Mouse (Mus musculus) lung, adult 2 months (tissue): Measurements from ENCODE around the gene Dpyd.

ENCODE experiments used
- CTCF ChIP-seq: fragments of 200-500 bp; IDR thresholded peaks from 2 replicates; pipeline ENCODE4 v1.5.1; 2011; ENCODE audit warnings: mild to moderate bottlenecking, low read length, control low read depth; ENCODE audit not compliant: insufficient read depth
- POLR2A ChIP-seq: fragments of 200-500 bp; IDR thresholded peaks from 2 replicates; pipeline ENCODE4 v1.6.1; 2011; ENCODE audit warnings: low read depth, mild to moderate bottlenecking, control low read depth, low read length, borderline replicate concordance; ENCODE audit errors: extremely low read depth

GRCm38 (mm10) chr3:119021255-119021654 is 459.3 kb downstream of the Dpyd start:
- TF ChIP-seq CTCF (no peak), POLR2A (no peak)
